Mouse (Mus musculus) thymus, postnatal 25 days (tissue): Measurements from ENCODE around the gene Efcc1.

Source experiments
- DNase-seq: peaks from one replicate; pipeline ENCODE4 v3.0.0; 2022

Gene Efcc1

DNA sequence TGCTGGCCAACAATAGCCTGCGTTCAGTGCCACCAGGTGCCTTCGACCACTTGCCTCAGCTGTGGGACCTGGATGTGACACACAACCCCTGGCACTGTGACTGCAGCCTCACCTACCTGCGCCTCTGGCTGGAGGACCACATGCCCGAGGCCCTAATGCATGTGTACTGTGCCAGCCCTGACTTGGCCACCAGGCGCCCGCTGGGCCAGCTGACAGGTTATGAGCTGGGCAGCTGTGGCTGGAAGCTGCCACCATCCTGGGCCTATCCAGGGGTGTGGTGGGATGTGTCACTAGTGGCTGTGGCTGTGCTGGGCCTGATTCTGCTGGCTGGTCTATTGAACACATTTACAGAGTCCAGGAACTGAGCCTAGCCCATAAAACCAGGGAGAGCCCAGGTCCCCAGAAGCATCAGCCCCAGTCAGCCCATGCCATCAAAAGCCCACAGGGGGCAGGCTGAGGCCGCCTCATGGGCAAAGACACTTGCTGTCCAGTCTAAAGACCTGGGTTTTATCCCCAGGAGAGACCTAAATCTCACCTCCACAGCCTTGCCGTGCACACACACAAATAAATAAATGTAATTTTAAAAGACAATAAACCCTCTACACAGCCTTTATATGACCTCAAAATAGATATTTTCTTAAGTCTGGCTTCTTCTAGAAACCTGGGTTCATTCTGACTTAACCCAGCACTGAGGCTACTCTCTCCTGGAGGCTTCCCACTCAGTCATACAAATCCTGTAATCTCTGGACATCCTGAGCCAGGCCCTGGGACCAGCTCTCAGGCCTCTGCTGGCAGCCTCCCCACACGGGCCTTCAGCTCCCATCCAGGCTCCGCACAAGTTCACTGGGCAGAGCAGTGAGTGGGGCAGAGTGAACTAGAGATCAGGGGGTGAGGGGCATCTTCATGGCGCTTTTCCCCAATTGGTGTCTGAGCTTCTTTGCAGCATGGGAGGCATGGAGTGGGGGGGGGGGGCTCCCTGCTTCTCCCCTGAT, 48.8 kb downstream of the Efcc1 start:
- no peak for DNase-seq

DNA sequence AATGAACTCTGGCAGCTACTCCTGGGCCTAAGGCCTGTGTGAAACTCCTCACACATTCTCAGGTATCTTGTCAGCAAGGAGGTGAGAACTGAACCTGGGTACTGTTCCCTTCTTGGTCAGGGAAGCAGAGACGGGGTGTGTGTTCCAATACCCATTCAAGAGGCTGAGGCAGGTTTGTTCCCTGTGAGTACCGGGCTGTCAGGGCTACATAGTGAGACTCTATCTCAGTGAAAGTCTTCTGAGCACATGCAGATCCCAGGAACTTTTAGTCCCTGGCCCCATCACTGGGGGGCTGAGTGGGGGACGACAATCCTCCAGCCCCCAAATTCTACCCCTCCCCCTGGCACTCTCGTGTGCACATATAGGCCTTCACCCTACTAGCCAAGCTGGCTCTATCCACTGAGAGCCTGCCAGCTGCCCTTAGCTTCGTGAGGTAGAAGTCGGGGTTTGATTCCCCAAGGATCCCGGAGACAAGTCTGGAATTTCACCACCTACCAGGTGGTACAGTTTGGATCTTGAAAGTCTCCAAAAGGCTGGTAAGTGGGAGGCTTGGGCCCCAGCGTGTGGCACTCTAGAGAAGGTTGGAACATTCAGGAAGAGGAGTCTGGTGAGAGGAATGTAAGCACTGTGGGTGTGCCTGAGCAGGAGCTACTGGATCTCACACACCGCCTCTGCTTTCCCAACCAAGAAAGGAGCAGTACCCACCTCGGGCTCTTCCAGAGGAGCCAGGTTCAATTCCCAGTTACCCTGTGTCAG, 50.1 kb downstream of the Efcc1 start:
- no peak for DNase-seq

DNA sequence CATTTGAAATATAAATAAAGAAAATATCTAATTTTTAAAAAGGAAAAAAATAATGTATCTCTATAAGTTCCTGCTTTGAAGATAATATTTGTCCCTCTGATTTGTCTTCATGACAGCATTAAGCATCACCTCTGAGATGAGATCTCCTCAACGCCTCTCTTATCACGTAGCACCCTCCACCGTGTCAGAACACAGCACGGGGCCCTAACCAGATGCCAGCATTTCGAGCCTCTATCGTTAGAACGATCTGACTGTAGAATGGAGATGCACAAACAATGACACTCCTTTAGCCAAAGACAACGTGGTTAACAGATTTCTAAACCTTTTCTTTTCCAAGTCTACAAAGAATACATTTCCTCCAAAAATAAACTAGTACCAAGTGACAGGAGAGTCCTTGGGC, 53.4 kb downstream of the Efcc1 start:
- no peak for DNase-seq

DNA sequence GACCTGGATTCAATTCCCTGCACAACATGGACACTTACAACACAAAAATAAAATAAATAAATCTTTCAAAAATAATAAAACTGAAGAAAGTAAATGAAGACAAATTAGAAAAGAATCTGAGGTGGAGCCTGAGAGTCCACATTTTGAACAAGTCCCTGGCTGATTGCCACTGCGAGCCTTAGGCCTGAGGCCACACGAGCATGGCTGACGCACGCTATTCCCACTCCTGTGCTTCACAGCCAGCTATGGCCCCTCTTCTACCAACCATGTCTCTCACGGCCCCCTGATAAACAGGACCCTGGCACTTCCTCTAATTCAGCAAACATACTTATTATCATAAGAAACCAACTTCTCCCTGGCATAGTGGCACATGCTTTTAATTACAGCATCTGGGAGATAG, 56.0 kb downstream of the Efcc1 start:
- DNase-seq, result no peak

DNA sequence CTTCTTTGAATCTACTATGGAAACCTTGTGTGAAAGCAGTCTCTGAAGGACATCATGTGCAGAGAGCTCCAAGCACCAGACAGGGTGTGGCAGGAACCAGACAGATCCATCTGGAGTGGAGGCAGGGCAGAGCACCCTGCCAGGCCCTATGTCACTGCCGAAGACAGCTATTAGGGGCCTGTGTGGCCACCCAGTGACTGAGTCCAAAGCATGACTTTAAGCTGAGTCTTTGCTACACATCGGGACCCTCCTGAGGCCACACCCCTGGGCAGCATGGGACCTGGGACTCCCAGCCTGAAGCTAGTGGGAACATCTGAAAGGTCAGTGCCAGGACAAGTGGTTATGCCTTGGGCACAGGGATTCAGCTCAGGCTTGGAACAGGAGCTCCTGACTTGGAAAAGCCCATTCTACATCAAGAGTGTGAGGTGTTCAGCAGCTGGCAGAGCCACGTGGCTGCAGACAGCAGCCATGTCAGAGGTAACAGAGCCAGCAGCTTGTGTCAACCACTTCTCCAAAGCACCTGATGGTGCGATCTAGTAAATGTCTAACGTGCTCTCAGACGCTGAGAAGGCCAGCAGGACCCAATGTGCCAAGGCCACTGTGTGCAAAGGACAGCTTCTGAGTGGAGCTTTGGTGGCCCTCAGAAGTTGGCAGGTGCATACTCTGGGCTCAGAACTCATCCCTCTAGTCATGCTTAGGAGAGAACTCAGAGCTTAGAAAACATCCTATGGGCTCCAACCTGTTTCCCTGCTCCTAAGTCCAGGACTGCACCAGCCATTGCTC, 56.6 kb downstream of the Efcc1 start:
- no peak for DNase-seq

DNA sequence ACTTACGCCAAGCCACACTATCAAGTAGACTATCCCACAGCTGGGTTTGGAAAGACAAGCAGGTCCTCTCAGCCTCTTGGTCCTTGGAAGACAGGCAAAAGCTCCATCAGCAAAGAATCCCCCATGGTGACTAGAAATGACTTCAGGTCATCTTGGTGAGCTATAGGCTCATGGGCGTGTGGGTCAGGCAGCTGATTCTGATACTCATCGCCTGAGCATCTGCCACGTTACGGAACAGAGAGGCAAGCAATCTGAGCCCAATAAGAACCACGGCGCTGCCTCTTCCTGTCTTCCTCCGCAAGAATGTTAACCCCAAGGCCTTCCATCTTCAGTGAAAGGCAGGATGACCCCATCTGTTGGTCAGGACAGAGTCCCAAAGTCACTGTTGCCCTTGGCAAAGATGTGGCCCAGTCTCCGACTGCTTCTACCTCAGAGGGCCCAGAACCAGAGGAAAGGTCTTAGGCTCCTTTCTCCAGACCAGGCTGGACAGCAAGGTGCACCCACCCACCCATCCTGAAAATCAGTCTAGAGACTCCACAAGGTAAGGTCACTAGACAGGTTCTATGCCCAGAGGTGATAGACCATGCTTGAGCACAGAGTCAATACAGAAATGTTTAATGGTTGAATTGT, 57.7 kb downstream of the Efcc1 start:
- no peak for DNase-seq

DNA sequence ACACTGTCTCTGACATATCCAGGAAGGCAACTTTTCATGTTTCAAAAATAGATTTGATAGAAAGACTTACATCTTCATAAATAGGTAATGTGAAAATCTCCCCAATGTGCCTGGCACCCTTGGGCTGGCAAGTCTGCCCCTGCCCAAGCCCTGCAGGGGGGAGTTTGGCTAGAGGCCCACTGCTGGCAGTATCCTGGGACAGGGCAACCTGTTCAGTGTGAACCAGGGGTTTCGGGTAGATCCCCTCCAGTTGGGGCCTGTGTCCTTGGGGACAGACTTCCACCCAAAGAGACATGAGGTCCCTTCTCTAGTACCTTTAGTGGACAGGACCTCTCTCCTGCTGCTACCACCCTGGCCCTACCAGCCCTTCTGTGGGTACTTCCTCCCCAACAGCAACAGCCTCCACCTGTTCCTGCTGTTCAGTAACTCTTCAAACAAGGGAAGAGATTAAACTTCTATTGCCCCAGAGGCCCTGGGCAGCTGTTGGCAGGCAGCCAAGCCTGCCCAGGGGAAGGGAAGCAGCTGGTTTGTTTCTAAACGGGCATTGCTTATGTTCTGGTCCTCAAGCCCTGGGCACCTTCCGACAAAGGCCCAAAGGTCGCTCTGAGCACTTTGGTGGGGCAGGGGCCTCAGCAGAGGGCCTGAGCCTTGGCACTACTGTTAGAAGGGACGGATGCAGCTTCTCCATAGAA, 58.4 kb downstream of the Efcc1 start:
- no peak for DNase-seq

DNA sequence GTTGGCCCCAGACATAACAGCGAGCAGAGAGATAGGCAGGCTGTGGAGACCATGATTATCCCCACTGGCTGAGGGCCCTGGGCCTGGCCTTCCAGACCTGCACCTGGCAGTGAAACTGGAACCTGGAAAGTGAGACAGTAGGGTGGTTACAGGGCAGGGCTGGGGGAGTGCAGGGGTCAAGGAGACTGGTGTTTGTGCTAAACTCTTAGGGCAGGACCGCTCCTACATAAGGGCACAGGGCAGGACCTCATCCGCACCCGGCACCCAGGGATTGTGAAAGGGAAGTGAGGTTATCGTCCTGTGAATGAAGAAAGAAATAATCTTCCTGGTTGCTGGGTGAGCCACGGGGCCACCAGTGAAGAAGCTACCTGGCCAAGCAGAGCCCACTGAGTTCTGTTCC, 59.1 kb downstream of the Efcc1 start:
- no peak for DNase-seq

DNA sequence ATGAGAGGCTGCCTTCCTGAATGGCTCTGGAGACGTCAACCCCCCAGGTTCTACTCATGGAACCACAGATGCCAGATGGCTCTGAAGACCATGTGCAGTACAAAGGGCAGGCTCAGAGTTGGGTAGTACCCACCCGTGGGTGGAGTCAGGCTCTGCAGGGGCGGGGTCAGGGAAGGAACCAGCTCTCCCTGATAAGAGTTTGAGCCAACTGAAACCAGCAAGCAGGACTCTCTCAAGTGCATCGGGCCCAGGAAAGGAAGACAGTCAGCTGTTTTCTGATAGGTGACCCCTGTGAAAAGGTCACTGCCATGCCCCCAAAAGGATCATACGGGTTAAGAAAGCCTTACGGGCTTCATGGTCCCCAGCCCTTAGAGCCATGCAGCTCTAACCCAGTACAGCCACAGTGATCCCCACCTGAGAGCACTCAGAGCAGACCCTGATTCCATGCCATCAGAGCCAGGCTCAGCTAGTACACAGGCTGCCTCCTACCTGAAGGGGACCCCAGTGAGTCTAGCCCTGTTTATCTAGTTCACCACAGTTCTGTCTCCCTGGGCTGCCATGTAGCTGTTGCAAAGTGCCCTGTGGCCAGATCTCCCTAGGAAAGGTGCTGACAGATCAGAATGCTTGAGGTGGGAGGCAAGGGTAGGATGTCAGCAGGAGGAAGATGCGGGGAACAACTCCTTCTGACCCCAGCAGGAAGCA, 60.3 kb downstream of the Efcc1 start:
- DNase-seq, result no peak

DNA sequence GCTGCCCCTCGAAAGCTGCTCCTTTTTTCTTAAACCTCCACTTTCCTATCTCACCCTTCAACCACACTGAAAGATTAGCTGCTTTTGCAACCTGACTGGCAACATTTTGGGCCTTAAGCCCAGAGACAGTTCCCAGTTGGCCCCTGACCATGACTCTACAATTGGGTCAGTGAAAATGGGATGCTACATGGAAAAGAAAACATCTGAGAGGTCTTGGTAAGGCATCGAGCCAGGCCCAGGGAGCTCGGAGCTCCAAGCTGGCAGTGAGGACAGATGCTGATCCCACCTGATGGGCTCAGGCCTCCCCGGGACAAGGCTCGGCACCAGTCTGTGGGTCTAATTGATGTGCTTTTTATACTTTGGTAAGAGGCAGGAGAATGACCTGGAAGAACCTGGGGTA, 61.2 kb downstream of the Efcc1 start:
- DNase-seq, result no peak

DNA sequence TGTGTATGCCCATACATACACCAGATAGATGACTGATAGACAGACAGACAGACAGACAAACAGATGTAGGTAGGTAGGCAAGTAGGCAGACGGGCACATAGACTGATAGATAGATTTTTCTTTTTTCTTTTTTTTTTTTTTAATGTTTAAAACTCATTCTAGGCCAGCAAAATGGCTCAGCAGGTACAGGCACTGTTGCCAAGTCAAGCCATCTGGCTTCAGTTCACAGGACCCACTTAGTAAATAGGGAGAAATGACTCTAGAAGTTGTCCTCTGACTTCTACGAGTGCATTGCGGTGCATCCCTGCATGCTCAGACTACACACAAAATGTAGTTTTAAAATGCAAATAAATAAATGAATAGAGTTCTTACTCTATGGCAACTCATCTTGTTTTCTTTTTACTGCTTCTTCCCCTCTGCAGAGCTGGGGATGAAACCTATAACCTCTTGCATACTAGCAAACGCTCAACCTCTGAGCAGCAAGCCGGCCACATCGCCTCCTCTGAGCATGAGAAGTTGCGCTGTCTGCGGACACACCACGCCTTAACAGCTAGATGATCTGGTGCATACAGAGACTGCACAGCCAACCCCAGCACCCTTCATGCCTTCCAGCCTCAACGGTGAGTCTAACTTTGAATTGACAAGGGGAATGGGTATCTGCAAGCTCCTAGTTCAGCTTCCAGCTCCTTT, 63.3 kb downstream of the Efcc1 start:
- no peak for DNase-seq

DNA sequence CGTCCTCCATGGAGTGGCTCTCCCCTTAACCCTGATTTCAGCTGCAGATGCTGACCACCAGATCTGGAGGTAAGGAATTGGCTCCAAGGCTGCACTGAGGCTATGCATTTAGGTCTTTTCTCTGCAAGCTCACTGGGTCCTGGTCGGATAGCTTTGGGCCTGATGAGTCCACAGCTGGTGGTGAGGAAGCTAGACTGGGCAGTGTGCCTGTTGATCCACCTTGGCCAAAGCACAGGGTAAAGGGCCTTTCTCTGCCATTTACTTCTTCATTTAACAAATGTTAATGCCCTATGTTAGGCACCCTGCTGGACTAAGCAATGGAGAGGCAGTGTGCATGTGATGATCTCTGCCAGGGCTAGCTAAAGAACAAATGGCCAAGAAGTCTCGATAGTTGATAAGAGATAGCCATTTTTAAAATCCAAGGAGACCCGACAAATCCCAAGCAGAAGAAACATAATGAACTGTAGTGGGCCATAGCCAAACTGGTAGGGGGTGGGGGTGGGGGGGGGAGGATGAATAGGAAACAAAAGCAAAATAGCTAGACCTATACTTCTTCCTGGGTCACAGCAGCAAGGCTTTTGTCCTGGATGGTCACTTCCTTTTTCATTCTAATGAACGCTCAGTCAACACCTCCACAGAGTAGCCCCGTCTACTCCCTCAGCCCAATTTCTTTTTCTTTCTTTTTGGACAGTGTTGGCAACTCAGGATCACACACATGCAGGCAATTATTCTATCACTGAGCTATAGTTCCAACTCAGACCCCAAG, 64.9 kb downstream of the Efcc1 start:
- no peak for DNase-seq

DNA sequence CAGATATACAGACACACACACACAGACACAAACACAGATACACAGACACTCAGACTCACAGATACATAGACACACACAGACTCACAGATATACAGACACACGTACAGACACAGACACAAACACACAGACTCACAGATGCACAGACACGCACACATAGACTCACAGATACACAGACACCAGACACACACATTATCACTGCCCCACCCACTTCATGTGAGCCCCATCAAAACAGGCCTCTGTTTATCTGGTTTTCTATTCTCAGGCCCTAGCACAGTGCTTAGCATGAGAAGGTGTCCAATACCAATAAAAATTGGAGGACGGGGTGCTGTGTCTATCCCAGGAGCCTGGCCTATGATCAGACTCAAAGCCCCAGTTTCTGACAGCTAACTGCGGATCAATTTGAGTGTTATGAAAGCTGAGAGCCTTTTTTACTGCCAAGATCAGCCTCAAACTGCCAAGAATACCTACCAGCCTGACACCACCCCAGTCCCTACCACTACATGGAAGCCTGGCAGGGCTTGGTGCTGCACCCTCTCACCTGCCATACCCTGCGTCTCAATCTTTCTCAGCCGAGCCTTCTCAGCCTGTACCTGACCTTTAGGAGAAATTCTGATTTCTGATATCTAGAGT, 65.7 kb downstream of the Efcc1 start:
- no peak for DNase-seq

DNA sequence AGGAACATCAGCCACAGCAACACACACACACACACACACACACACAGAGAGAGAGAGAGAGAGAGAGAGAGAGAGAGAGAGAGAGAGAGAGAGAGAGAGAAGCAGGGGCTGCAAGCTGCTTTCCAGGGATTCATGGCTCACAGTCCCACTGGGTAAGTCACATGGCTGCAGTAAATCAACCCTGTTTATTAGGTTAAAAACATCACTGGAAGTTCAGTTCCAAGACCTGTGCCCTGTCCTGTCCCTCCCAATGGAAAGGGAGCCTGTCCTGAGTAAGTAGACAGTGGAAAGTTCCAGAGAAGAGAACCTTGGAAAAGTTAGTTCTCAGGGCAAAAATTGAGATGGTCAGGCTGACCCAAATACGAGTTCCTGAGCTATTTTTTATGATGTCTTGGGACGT, 66.7 kb downstream of the Efcc1 start:
- no peak for DNase-seq

DNA sequence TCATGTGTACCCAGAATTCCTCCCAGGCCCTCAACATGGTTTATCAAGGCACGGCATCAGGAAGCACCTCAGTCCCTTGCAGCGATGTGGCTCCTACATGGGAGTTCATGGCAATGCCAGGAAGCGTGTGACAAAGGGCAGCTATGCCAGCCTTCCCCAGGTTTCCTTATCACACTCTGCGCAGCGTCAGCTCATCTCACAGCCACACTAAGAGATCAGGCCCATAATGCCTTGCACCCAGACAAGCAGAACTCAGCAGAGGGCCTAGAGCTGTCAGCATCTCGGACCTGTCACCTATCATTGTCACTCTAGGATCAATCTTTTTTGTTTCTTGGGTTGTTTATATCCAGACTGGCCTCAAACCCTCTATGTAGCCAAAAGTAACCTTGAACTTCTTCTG, 68.9 kb downstream of the Efcc1 start:
- no peak for DNase-seq

DNA sequence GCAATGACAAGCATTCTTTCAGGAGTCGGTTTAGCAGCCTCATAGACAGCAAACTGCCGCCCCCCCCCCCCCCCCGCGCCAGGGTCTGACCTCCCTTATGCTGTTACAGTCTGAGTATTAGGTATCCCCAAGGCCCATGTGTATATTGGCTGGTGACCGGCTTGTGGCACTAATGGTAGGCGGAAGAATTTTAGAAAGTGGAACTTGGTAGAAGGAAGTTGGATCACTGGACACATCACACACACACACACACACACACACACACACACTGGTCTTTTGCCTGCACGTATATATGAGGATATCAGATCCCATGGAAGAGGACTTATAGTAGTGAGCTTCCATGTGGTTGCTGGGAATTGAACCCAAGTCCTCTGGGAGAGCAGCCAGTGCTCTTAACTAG, 71.8 kb downstream of the Efcc1 start:
- no peak for DNase-seq

DNA sequence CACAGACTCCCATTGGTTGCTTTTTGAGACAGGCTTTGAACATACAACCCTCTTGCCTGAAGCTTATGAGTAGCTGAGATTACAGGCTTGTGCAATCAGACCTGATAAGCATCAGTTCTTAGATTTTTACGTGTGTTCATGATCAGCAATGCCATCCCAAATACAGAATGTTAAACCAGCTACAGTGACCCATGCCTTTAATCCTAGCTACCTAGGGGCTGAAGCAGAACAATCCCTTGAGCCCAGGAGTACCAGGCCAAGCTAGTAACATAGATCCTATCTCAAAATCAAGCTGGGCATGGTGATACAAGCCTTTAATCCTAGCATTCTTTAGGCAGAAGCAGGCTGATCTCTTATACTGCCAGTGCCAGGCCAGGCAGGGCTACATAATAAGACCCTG, 73.4 kb downstream of the Efcc1 start:
- DNase-seq, result no peak

DNA sequence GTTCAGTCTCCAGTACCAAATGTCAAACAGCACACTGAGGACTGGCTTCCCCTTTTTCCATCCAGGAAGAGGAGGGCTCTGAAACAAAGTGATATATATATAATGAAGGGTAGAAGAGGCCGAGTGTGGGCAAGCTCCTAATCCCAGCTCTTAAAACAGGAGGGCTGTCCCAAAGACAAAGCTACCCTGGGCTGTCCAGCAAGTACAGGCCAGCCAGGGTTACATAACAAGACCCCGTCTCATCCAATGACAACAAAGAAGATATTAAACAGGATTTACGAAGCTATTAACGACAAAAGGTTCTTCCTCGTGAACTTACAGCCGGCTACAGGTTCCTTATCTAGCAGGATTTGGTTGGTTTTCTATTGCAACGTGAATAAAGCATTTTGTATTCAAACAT, 74.2 kb downstream of the Efcc1 start:
- DNase-seq, result no peak

DNA sequence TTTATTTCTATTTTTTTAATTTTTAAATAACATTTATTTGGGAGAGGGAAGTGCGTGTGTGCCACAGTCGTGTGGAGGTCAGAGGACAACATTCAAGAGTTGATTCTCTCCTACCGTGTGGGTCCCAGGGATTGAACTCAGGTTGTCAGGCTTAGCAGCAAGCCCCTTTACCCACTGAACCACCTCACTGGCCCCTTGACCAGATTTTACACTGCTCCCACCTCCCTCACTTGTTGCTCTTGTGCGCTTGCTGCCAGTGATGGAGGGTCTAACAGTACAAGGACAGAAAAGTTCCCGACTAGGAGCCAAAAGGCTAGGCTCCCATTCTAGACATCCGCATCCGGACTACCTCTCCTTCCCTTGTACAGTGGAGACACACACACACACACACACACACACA, 74.8 kb downstream of the Efcc1 start:
- no peak for DNase-seq
